Mouse (Mus musculus) forebrain, embryonic 10.5 days (tissue): ENCODE results near the gene Hist1h3c. TPM values are rescaled to one million over a fixed set of nuclear protein-coding genes. Genes with fewer than 3 reads are reported as not detected.

Source experiments
- DNase-seq: peaks from one replicate; pipeline ENCODE4 v3.0.0-alpha.2; 2017; ENCODE audit warnings: low spot score; ENCODE audit errors: extremely low spot score
- H3K27ac ChIP-seq: fragments of 300-500 bp; sonication (generic); 2 replicates; pipeline ENCODE4 v1.5.1; 2016; ENCODE audit warnings: mild to moderate bottlenecking
- H3K27me3 ChIP-seq: fragments of 300-500 bp; sonication (generic); 2 replicates; pipeline ENCODE4 v1.6.1; 2016; ENCODE audit warnings: mild to moderate bottlenecking; ENCODE audit not compliant: poor library complexity, severe bottlenecking
- H3K36me3 ChIP-seq: fragments of 300-500 bp; sonication (generic); replicated peaks from 2 replicates; pipeline ENCODE4 v1.6.1; 2016; ENCODE audit warnings: mild to moderate bottlenecking, moderate library complexity
- H3K4me1 ChIP-seq: fragments of 300-500 bp; sonication (generic); 2 replicates; pipeline ENCODE4 v1.6.1; 2016
- H3K4me3 ChIP-seq: fragments of 300-500 bp; sonication (generic); 2 replicates; pipeline ENCODE4 v1.5.1; 2016; ENCODE audit warnings: mild to moderate bottlenecking, moderate library complexity
- H3K9me3 ChIP-seq: fragments of 300-500 bp; sonication (generic); 2 replicates; pipeline ENCODE4 v1.6.1; 2016; ENCODE audit warnings: mild to moderate bottlenecking, moderate library complexity
- WGBS: fragments of 180-500 bp; shearing (Covaris S2); methylation state at CpG from one replicate; pipeline ENCODE4 v1.1.7; 2016; 5-methylcytosine and 5-hydroxymethylcytosine counted together
- polyA plus RNA-seq: library from polyadenylated mRNA; unstranded; fragments of >200 nt; fragmentation: Nextera tagmentation; extraction: Ambion mirVana; gene quantifications from 2 replicates; pipeline ENCODE4 v1.2.1, GENCODE M21; 2016

Gene Hist1h3c
- polyA plus RNA-seq, 1 experiment from 2014 or later = 9.0 TPM

DNA sequence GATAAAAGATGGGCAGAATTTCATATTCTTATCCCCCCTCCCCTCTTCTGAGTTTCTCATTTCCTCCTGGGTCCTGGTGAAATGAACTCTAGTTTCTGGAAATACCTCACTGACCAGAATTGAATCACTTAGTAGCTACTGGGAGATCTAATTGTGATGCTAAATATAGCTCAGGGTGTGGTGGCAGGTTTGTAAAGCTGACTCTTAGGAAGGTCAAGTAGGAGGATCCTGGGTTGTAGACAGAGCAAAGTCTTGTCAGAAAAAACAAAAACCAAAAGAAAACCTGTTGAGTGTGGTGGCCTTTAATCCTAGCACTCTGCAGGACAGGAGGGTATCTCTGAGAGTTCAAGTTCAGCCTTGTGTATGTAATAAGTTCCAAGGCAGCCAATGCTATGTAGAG is 3.4 kb downstream of the Hist1h3c start:
- peak overlapping the region; percentile 96; the same call in 1 of the 2 replicates for H3K27ac ChIP-seq
- H3K4me1 ChIP-seq = peaks cover 44% of the 10 kb centered on the region
- no peaks in the 10 kb centered on the region for H3K9me3 ChIP-seq
- H3K4me3 ChIP-seq = no peak overlapping the region
- no peaks in the 10 kb centered on the region for H3K27me3 ChIP-seq
- no peak for DNase-seq
- no peaks in the 10 kb centered on the region for H3K36me3 ChIP-seq

DNA sequence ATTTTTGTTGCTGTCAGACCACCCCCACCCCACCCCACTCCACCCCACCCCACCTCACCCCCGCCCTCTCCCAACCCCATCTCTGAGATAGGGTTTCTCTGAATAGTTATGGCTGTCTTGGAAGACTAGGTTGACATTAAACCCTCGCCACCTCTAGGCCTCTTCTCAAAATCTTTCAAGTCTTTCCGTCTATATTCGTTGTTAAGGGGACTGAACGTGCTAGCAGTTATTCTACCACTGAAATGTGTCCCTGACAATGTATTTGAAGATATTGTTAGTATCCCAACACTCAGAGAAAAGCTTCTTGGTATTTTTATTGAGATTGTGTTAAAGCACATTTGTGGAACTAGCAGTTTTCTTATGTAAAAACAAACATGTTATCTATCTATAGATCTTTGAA is 4.5 kb downstream of the Hist1h3c start:
- DNase-seq = peak; percentile 21
- Histone ChIP-seq H3K4me1 (peaks cover 43% of the 10 kb centered on the region), H3K36me3 (no peaks in the 10 kb centered on the region), H3K27ac (peak overlapping the region; percentile 96), H3K27me3 (no peaks in the 10 kb centered on the region), H3K4me3 (peak overlapping the region; percentile 66), H3K9me3 (no peaks in the 10 kb centered on the region)
- WGBS = 76% methylated on average over 5 of the region's 5 CpGs

GRCm38 (mm10) chr13:23740256-23740840 is 5.1 kb downstream of the Hist1h3c start:
- no peaks in the 10 kb centered on the region for H3K9me3 ChIP-seq
- peak overlapping the region; percentile 96 for H3K27ac ChIP-seq
- no peaks in the 10 kb centered on the region for H3K27me3 ChIP-seq
- DNase-seq = peak; percentile 17
- H3K4me3 ChIP-seq = peak overlapping the region; percentile 66
- no peaks in the 10 kb centered on the region for H3K36me3 ChIP-seq
- WGBS = 44% methylated on average over 13 of the region's 13 CpGs
- H3K4me1 ChIP-seq = peaks cover 39% of the 10 kb centered on the region

DNA sequence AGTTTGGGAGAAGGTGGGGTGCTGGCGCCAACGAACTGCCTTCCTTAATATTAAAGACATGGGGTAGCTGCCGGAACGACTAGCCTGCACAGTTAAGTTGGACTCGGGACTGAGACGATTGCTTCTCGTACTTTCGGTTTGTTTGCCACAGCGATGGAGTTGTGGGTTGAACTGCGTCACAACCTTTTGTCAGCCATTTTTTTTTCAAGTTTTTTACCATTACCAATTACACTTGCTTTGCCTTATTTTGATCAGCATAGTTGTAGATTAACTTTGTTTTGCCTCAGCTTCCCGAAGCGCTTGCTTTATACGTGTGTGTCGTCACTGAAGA is 5.5 kb downstream of the Hist1h3c start:
- 2% methylated on average over 14 of the region's 14 CpGs for WGBS
- no peaks in the 10 kb centered on the region for H3K27me3 ChIP-seq
- H3K36me3 ChIP-seq = no peaks in the 10 kb centered on the region
- H3K4me3 ChIP-seq = peak overlapping the region; percentile 66
- DNase-seq = no peak
- H3K4me1 ChIP-seq = peaks cover 39% of the 10 kb centered on the region
- H3K9me3 ChIP-seq = no peaks in the 10 kb centered on the region
- H3K27ac ChIP-seq = peak overlapping the region; percentile 96

GRCm38 (mm10) chr13:23739069-23739921 is 6.1 kb downstream of the Hist1h3c start:
- Histone ChIP-seq H3K36me3 (no peaks in the 10 kb centered on the region), H3K4me1 (peaks cover 36% of the 10 kb centered on the region), H3K27me3 (no peaks in the 10 kb centered on the region), H3K9me3 (no peaks in the 10 kb centered on the region), H3K4me3 (peak overlapping the region; percentile 66), H3K27ac (peak overlapping the region; percentile 96)
- DNase-seq = peak; percentile 90
- WGBS = under 1% methylated on average over 39 of the region's 39 CpGs

DNA sequence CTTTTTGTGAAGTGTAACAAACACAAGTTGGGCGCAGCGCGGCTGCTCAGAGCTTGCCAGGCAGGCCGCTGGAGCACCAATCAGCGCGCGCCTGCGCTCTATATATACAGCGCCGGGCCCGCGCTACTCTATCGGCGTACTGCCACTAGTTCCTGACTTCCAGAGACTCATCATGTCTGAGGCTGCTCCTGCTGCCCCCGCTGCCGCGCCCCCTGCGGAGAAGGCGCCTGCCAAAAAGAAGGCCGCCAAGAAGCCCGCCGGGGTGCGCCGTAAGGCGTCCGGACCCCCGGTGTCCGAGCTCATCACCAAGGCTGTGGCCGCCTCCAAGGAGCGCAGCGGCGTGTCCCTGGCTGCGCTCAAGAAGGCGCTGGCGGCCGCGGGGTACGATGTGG is 6.7 kb downstream of the Hist1h3c start, which contains the start of gene Hist1h1c:
Gene Hist1h1c, plus strand, starts transcription at position 132 of the 392 bp plus-strand sequence.
- under 1% methylated on average over 38 of the region's 38 CpGs for WGBS
- Histone ChIP-seq H3K27me3 (no peaks in the 10 kb centered on the region), H3K4me1 (peaks cover 31% of the 10 kb centered on the region), H3K36me3 (no peaks in the 10 kb centered on the region), H3K4me3 (peak within 1 kb of the TSS; percentile 66), H3K9me3 (no peaks in the 10 kb centered on the region), H3K27ac (peak within 1 kb of the TSS; percentile 96)
- DNase-seq = peak; percentile 91

- no peaks in the 10 kb centered on the region for H3K36me3 ChIP-seq
- peak overlapping the region; percentile 96 for H3K27ac ChIP-seq
- H3K4me3 ChIP-seq = peak overlapping the region; percentile 66
- no peaks in the 10 kb centered on the region for H3K27me3 ChIP-seq
- H3K4me1 ChIP-seq = peaks cover 31% of the 10 kb centered on the region
- DNase-seq = no peak
- WGBS = 26% methylated on average over 4 of the region's 4 CpGs
- H3K9me3 ChIP-seq = no peaks in the 10 kb centered on the region
Measured at GRCm38 (mm10) chr13:23738041-23738440, 7.4 kb downstream of the Hist1h3c start.

DNA sequence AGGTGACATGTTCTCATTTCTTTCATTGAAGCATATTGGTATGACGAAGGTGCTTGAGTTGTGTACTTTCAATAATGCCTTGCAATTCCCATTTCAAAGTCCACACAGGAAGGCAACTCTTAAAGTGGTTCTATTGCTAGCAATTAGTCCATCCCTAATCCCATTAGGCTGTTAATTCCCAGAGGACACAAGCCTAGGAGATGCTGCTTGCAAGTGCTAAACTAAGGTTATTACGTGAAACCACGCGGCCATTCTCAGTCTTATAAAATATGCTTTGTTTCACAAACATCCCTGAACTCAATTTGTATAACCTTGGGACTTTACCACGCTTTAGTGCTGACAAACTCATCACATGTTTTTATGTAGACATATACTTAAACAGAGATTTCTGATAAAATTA is 8.3 kb downstream of the Hist1h3c start:
- 73% methylated on average over 5 of the region's 5 CpGs for WGBS
- Histone ChIP-seq H3K36me3 (no peaks in the 10 kb centered on the region), H3K4me1 (peaks cover 31% of the 10 kb centered on the region), H3K4me3 (no peak overlapping the region), H3K9me3 (no peaks in the 10 kb centered on the region), H3K27ac (peak overlapping the region; percentile 96), H3K27me3 (no peaks in the 10 kb centered on the region)
- DNase-seq = no peak

DNA sequence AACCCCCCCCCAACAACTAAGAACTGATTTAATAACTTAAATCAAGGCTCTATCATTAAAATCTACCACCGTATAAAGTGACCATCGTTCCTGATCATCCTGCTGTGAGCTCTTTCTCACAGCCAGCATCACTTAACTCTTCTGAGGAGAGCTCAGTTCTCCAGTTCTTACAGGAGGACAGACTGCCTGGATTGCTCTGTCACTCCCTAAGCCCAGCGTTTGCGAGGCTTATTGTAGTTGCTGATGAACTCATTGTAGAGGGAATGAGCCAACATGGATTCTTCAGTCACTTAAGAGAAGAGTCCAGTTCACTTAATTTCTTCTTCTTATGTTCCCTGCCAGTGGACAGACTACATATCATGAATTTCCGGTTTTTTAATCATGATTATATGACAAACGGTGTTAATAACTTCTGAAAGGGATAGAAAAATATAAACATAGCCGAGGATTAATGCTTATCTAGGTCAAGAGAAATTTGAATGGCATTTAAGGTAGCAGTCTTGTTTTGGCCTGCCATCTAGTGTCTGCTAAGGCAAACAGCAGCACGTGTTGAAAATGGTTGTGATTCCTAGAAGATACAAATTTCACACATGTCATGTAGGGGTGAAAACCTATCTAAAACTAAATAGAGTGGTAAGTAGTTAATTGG is 13.1 kb downstream of the Hist1h3c start:
- no peaks in the 10 kb centered on the region; the same call in 1 of the 2 replicates for H3K4me1 ChIP-seq
- H3K27me3 ChIP-seq = no peaks in the 10 kb centered on the region
- WGBS = 29% methylated on average over 8 of the region's 8 CpGs
- no peak overlapping the region for H3K27ac ChIP-seq
- H3K9me3 ChIP-seq = no peaks in the 10 kb centered on the region
- no peak overlapping the region for H3K4me3 ChIP-seq
- DNase-seq = peak; percentile 14
- H3K36me3 ChIP-seq = no peaks in the 10 kb centered on the region

- DNase-seq = peak; percentile 10
- Histone ChIP-seq H3K9me3 (no peaks in the 10 kb centered on the region), H3K36me3 (no peaks in the 10 kb centered on the region), H3K4me3 (no peak overlapping the region), H3K27ac (no peak overlapping the region), H3K4me1 (no peaks in the 10 kb centered on the region; the same call in 1 of the 2 replicates), H3K27me3 (no peaks in the 10 kb centered on the region)
- 74% methylated on average over 8 of the region's 8 CpGs for WGBS
Measured at GRCm38 (mm10) chr13:23730479-23730878, 14.9 kb downstream of the Hist1h3c start.

DNA sequence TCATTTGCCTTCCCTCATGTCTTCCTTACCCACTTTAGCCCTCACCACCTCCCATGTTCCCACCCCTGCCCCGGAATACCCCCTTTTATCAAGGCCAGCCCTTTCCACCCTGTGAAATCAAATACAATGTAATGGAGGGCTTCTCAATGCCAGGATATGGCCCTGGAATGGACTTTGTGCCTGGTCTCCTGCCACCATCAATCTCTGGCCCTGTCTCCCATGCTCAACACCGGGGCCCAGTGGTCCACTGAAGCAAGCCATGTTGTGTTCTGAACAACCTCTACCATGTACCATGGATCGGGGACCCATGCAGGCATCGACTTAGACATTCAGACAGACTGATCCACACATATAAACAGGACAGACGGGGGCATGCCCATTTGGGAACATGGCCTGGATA is 15.7 kb downstream of the Hist1h3c start:
- H3K27ac ChIP-seq = no peak overlapping the region

DNA sequence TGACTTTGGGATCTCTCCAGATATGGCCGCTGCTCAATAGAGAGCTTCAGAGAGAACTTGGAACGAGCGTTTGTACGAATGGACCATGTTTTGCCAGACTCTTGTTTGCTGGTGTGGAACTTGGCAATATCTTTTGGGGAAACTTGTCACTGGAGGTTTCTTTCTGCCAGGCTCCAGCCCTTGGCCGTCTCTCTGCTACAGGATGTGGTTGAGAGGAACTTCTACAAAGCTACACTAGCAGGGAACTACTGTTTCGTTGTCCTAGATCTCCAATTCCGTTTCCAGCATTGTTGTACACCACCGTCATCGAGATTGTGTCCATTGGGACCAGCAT is 16.2 kb downstream of the Hist1h3c start:
- peaks cover 4% of the 10 kb centered on the region for H3K4me1 ChIP-seq
- H3K27me3 ChIP-seq = no peaks in the 10 kb centered on the region
- H3K27ac ChIP-seq = no peak overlapping the region
- H3K9me3 ChIP-seq = no peaks in the 10 kb centered on the region
- no peak overlapping the region for H3K4me3 ChIP-seq
- WGBS = 90% methylated on average over 9 of the region's 9 CpGs
- DNase-seq = peak; percentile 7
- no peaks in the 10 kb centered on the region for H3K36me3 ChIP-seq

More for the DNA sequence above, 15.7 kb downstream of the Hist1h3c start:
- Histone ChIP-seq H3K27me3 (no peaks in the 10 kb centered on the region), H3K9me3 (no peaks in the 10 kb centered on the region), H3K4me3 (no peak overlapping the region), H3K36me3 (no peaks in the 10 kb centered on the region), H3K4me1 (peaks cover 4% of the 10 kb centered on the region)
- 92% methylated on average over 5 of the region's 5 CpGs for WGBS
- peak; percentile 10 for DNase-seq
